In the genomic region with DNA sequence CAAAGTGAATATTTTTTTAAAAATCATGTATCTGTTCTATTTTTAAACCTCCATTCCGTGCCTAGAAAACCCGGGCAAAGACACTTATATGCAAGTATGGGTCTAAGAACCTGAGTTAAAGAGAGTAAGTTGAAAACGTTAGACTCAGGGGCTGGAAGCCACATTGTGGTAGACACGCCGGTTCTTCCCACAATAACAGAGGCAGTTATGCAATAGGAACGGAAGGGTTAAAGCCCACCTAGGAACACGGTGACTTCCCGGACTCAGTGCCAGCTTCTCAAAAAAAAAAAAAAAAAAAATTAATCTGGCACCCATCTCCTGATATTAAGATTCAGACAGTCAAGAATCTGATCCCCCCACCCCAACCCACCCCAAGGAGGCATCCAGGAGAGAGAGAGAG, we compare ENCODE assay signal across 9 mouse cellular contexts.
A peak's percentile ranks its signal among the peaks of the same experiment; 100 is the strongest.
DNase-seq lines count a peak whose midpoint lies in the region; ATAC-seq and TF ChIP-seq lines count a peak whose summit lies in the region.
"Had no signal": no experiment of that assay in that cellular context is flagged by ENCODE, and none has a peak within 500 bp of the region (broad histone marks: within the 10 kb centered on the region; RNA-seq: fewer than 3 reads in every experiment).

No protein-coding gene starts in this region.

- no peaks in the 10 kb centered on the region for H3K27me3 ChIP-seq in hindbrain, embryonic 11.5 days (ENCODE audit: control insufficient read depth, insufficient read depth, low read length)
- H3K27me3 ChIP-seq in neural tube, embryonic 15.5 days (replicated peaks) = no peaks in the 10 kb centered on the region

- H3K4me1 ChIP-seq in hindbrain, embryonic 11.5 days (replicated peaks; ENCODE audit: control insufficient read depth, insufficient read depth, low read length) = no peaks in the 10 kb centered on the region
- peaks cover 3% of the 10 kb centered on the region; the same call in 1 of the 2 replicates for H3K4me1 ChIP-seq in neural tube, embryonic 15.5 days

- peak overlapping the region; percentile 53 for H3K4me3 ChIP-seq in layer of hippocampus, adult 2 months
- H3K4me3 ChIP-seq in hindbrain, embryonic 11.5 days (ENCODE audit: low read depth, low read length) = no peak overlapping the region
- peak overlapping the region; percentile 21 for H3K4me3 ChIP-seq in neural tube, embryonic 15.5 days (replicated peaks)
- H3K4me3 ChIP-seq: erythroblast, embryonic 14.5 days had no signal

- 0 out of 2 replicates have a peak overlapping the region, but pooled peaks have one; percentile 5 for H3K4me2 ChIP-seq in hindbrain, embryonic 11.5 days (replicated peaks; ENCODE audit: low read depth, low read length)
- H3K4me2 ChIP-seq in neural tube, embryonic 15.5 days = peak overlapping the region; percentile 51

- no peak for DNase-seq in layer of hippocampus, adult 2 months (ENCODE audit: low spot score in 2 of 2)
- no peak for DNase-seq in layer of hippocampus, postnatal 25 days (ENCODE audit: extremely low spot score in 1 of 2, low spot score in 1 of 2)
- peak; percentile 20 to 48 for DNase-seq in cerebellum, postnatal 36 days
- peak; percentile 4 for DNase-seq in hindbrain, embryonic 11.5 days (ENCODE audit: low spot score)
- no peak for DNase-seq in right cerebral cortex, postnatal 14 days
- no peak for DNase-seq in layer of hippocampus, adult 9-10 months (ENCODE audit: low spot score)

- TF ChIP-seq CTCF in layer of hippocampus, adult 2 months (conservative IDR thresholded peaks at IDR 0.05) = no peak

- H3K9ac ChIP-seq in hindbrain, embryonic 11.5 days (ENCODE audit: low read depth, low read length) = no peak overlapping the region
- peak overlapping the region; percentile 8; the same call in 1 of the 2 replicates for H3K9ac ChIP-seq in neural tube, embryonic 15.5 days (replicated peaks)

- no peaks in the 10 kb centered on the region for H3K9me3 ChIP-seq in hindbrain, embryonic 11.5 days (ENCODE audit: control insufficient read depth, low read length)
- H3K9me3 ChIP-seq in neural tube, embryonic 15.5 days (replicated peaks) = no peaks in the 10 kb centered on the region

- H3K36me3 ChIP-seq in hindbrain, embryonic 11.5 days (ENCODE audit: control insufficient read depth, insufficient read depth, low read length) = no peaks in the 10 kb centered on the region
- H3K36me3 ChIP-seq in neural tube, embryonic 15.5 days = no peaks in the 10 kb centered on the region

- peak overlapping the region; percentile 74 for H3K27ac ChIP-seq in layer of hippocampus, adult 2 months
- no peak overlapping the region for H3K27ac ChIP-seq in hindbrain, embryonic 11.5 days (ENCODE audit: low read depth, low read length)
- H3K27ac ChIP-seq in neural tube, embryonic 15.5 days (replicated peaks) = peak overlapping the region; percentile 57; the same call in 1 of the 2 replicates

- WGBS in hindbrain, embryonic 11.5 days = 68% methylated on average over 8 of the region's 8 CpGs
- WGBS in neural tube, embryonic 15.5 days = 46% methylated on average over 8 of the region's 8 CpGs

- ATAC-seq in hindbrain, embryonic 11.5 days (ENCODE audit: low FRiP score) = no peak
- peak; percentile 61 for ATAC-seq in neural tube, embryonic 15.5 days (ENCODE audit: low FRiP score)
- ATAC-seq in inflammation-experienced regulatory T-cells, adult 6 months = no peak

Comparison
In these comparisons a context has a peak if more than half of its experiments do, and no peak if none do; other contexts are left out.
1. DNase-seq: peak in cerebellum, postnatal 36 days (2 of 2) and hindbrain, embryonic 11.5 days (single experiment); none in layer of hippocampus, adult 2 months (0 of 2), layer of hippocampus, postnatal 25 days (0 of 2), right cerebral cortex, postnatal 14 days (single experiment) and layer of hippocampus, adult 9-10 months (single experiment).